Mouse (Mus musculus) limb, embryonic 13.5 days (tissue): ENCODE measurements around the gene Armc3. TPM values are rescaled to one million over a fixed set of nuclear protein-coding genes. Genes with fewer than 3 reads are reported as not detected.
A peak's percentile ranks its signal among the peaks of the same experiment; 100 is the strongest.
"Not testable (repeated sequence)": the region's sequence is repeated elsewhere in the genome, so short reads cannot be mapped to it uniquely, and the experiment has no call there.

Experiments
- ATAC-seq: fragments of 200-750 bp; cut with Nextera tagmentation; 2 replicates; pipeline ENCODE4 v1.8.0; 2017; ENCODE audit warnings: low read depth, moderate number of reproducible peaks, moderate TSS enrichment; ENCODE audit not compliant: low FRiP score
- H3K27ac ChIP-seq: fragments of 300-500 bp; sonication (generic); 2 replicates; pipeline ENCODE4 v1.5.1; 2015; ENCODE audit warnings: inconsistent platforms, mild to moderate bottlenecking, moderate library complexity
- H3K27me3 ChIP-seq: fragments of 300-500 bp; sonication (generic); 2 replicates; pipeline ENCODE4 v1.6.1; 2015; ENCODE audit warnings: mild to moderate bottlenecking, inconsistent platforms
- H3K36me3 ChIP-seq: fragments of 300-500 bp; sonication (generic); 2 replicates; pipeline ENCODE4 v1.6.1; 2015; ENCODE audit warnings: inconsistent platforms, mild to moderate bottlenecking, moderate library complexity
- H3K4me1 ChIP-seq: fragments of 300-500 bp; sonication (generic); 2 replicates; pipeline ENCODE4 v1.6.1; 2015; ENCODE audit warnings: inconsistent platforms
- H3K4me2 ChIP-seq: fragments of 300-500 bp; sonication (generic); replicated peaks from 2 replicates; pipeline ENCODE4 v1.6.1; 2015; ENCODE audit warnings: inconsistent platforms, mild to moderate bottlenecking, moderate library complexity
- H3K4me3 ChIP-seq: fragments of 300-500 bp; sonication (generic); 2 replicates; pipeline ENCODE4 v1.5.1; 2015; ENCODE audit warnings: moderate library complexity, mild to moderate bottlenecking, inconsistent platforms
- H3K9ac ChIP-seq: fragments of 300-500 bp; sonication (generic); 2 replicates; pipeline ENCODE4 v1.6.1; 2015; ENCODE audit warnings: mild to moderate bottlenecking, inconsistent platforms
- H3K9me3 ChIP-seq: fragments of 300-500 bp; sonication (generic); 2 replicates; pipeline ENCODE4 v1.6.1; 2016; ENCODE audit warnings: inconsistent platforms
- WGBS: fragments of 180-500 bp; shearing (Covaris S2); methylation state at CpG from one replicate; pipeline ENCODE4 v1.1.7; 2015; 5-methylcytosine and 5-hydroxymethylcytosine counted together
- polyA plus RNA-seq: library from polyadenylated mRNA; unstranded; fragments of >200 nt; fragmentation: Nextera tagmentation; extraction: Ambion mirVana; gene quantifications from 2 replicates; pipeline ENCODE4 v1.2.1, GENCODE M21; 2015

The Armc3 gene
- polyA plus RNA-seq, 1 experiment from 2014 or later = 0.13 TPM

DNA sequence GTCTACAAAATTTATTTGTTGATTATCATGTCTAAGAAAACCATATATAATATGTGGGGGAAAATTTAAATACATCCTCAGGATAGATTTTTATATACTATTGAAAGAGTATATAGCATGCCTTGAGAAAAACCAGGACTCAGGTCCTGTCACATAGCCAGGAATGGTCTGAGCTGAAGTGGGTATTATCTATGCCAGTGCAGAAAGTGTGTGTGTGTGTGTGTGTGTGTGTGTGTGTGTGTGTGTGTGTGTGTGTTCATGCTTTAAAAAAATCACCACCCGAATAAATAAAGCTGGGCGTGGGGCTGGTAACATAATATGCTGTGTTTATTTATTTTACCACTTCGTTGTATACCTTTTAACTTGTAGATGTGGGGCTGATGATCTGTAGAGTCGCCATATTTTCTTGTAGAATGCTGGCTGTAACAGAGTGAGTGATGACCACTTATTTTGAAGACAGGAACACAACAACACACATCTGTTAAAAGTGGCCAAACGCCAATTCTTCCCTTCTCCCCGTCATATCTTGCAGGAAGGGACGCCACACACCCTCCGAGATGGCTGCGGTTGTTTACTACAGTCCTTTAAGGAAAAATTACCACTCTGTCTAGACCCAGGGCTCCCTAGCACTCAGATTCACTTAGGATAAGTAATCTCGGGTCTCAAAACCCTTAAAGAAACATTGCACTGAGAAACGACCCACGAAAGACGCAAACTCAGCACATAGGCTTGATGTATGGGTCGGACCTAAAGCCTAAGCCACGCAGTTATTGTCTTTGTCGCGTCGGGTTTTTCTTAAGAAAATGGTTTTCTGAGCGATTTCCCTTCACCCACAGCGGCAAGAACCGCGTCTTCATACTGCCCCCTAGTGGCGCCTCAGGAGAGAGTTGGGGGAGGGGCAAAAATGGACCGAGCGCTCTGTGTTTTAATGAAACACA lies 76.8 kb downstream of the Armc3 start:
- peak overlapping the region; percentile 50 for H3K4me3 ChIP-seq
- peak; percentile 84 for ATAC-seq
- peaks cover 36% of the 10 kb centered on the region for H3K27me3 ChIP-seq
- peak overlapping the region; percentile 73 for H3K4me2 ChIP-seq
- peak overlapping the region; percentile 71 for H3K9ac ChIP-seq
- 7% methylated on average over 25 of the region's 25 CpGs for WGBS
- H3K27ac ChIP-seq = no peak overlapping the region
- H3K4me1 ChIP-seq = no peaks in the 10 kb centered on the region; the same call in 1 of the 2 replicates
- no peaks in the 10 kb centered on the region for H3K36me3 ChIP-seq
- no peaks in the 10 kb centered on the region for H3K9me3 ChIP-seq

- Histone ChIP-seq H3K4me3 (no peak overlapping the region), H3K36me3 (no peaks in the 10 kb centered on the region), H3K4me2 (no peak overlapping the region), H3K27ac (no peak overlapping the region), H3K27me3 (peaks cover 19% of the 10 kb centered on the region), H3K9ac (no peak overlapping the region), H3K9me3 (no peaks in the 10 kb centered on the region), H3K4me1 (no peaks in the 10 kb centered on the region; the same call in 1 of the 2 replicates)
- WGBS = 87% methylated on average over 11 of the region's 11 CpGs
- no peak for ATAC-seq
These were observed 81.2 kb downstream of the Armc3 start for GRCm38 (mm10) chr2:19280331-19280730.

DNA sequence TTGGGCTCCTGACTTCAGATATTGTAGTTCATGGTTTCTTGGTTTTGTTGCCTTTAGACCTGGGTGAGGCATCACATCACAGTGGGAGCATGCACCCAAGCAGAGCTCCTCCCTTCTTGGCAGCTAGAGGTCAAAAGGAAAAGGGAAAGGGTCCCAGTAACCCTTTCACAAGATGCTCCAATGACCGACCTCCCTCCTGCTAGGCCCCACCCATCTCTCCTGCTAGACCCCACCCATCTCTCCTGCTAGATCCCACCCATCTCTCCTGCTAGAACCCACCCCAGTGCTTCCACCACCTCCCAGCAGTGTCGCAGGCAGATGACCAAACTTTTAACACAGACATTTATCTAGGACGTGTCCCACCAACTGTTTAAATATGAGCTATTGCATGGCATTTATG lies 93.3 kb downstream of the Armc3 start:
- WGBS = 50% methylated on average over 3 of the region's 3 CpGs
- Histone ChIP-seq H3K9me3 (no peaks in the 10 kb centered on the region), H3K27me3 (no peaks in the 10 kb centered on the region), H3K4me1 (no peaks in the 10 kb centered on the region), H3K36me3 (no peaks in the 10 kb centered on the region), H3K9ac (no peak overlapping the region), H3K4me3 (no peak overlapping the region), H3K4me2 (no peak overlapping the region), H3K27ac (no peak overlapping the region)
- no peak for ATAC-seq

DNA sequence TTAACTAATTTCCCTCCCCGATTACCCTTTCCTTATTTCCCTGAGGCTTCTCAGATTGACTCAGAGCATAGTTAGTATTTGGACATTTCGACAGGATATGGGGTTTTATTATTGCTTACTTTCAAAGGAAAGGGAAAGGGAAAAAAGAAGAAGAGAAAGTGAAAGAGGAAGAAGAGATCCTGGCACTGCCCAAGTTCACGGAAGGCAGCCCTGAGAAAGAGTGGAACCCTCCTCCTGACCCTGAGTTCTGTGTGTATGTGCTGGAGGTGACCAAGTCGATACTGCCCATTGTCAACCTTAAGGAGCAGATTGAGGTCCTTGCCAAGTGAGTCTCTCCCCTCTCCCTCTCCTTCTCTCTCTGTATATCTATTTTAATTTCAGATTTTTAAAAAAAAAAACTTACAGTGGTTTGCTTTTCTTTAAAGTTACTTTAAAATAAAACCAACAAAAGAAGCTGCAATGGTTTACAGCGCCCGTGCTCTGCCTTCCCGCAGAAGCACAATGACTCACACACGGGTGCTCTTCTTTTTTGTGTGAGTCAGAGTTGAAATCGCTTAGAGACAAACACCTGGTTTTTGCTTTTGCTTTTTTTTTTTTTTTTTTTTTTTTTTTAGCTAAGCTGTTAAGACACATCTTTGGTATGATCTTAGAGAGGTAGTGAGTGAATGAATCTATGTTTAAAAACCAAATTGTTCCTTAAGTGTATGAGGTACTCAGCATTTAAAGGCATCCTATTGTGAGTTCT lies 101.4 kb downstream of the Armc3 start:
- Histone ChIP-seq H3K4me3 (no peak overlapping the region), H3K36me3 (no peaks in the 10 kb centered on the region), H3K9me3 (no peaks in the 10 kb centered on the region), H3K4me2 (no peak overlapping the region), H3K27ac (no peak overlapping the region), H3K4me1 (no peaks in the 10 kb centered on the region), H3K27me3 (no peaks in the 10 kb centered on the region), H3K9ac (no peak overlapping the region)
- ATAC-seq = no peak
- WGBS = 79% methylated on average over 9 of the region's 9 CpGs

DNA sequence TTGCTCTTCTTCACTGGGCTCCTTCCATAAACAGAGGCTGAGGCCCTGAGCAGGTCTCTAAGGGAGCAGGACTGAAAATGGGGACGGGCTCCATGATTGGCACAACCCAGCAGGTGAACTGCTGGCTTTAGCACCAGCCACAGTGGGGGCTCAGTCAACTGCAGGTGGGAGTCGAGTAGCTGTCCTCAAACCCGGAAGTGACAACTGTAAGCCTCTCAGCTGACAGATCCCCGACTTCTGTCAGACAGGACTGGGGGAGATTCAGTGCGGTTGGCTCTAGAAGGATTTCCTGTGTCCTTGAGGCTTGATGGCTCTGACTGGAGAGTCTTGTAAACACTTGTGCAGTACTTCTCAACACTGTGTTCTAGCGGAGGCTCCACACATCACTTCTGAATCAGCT lies 102.1 kb downstream of the Armc3 start:
- no peak overlapping the region for H3K4me3 ChIP-seq
- H3K36me3 ChIP-seq = no peaks in the 10 kb centered on the region

DNA sequence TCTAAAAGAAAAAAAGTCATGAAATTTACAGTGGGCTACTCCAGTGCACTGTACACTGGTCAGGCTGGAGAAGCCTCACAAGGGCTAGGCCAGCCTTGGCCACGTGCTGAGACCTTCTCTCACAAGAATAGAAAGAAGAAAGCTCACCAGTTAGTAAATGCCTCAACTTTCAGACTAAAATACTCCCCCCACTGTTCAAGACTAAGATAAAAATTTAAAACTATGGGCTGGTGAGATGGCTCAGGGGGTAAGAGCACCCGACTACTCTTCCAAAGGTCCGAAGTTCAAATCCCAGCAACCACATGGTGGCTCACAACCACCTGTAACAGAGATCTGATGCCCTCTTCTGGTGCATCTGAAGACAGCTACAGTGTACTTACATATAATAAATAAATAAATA lies 104.0 kb downstream of the Armc3 start:
- H3K9me3 ChIP-seq, H3K27me3 ChIP-seq, H3K4me1 ChIP-seq, ATAC-seq, H3K9ac ChIP-seq, H3K4me2 ChIP-seq, H3K36me3 ChIP-seq, H3K27ac ChIP-seq, H3K4me3 ChIP-seq: not testable (repeated sequence)
- WGBS = 82% methylated on average over 3 of the region's 3 CpGs

More for the DNA sequence above, 102.1 kb downstream of the Armc3 start:
- no peaks in the 10 kb centered on the region for H3K4me1 ChIP-seq
- ATAC-seq = no peak
- no peak overlapping the region for H3K4me2 ChIP-seq
- H3K9ac ChIP-seq = no peak overlapping the region
- 25% methylated on average over 6 of the region's 6 CpGs for WGBS
- H3K9me3 ChIP-seq = no peaks in the 10 kb centered on the region
- H3K27me3 ChIP-seq = no peaks in the 10 kb centered on the region
- H3K27ac ChIP-seq = no peak overlapping the region

GRCm38 (mm10) chr2:19310498-19310897 lies 111.4 kb downstream of the Armc3 start:
- no peaks in the 10 kb centered on the region for H3K4me1 ChIP-seq
- peaks cover 9% of the 10 kb centered on the region for H3K9me3 ChIP-seq
- no peak overlapping the region for H3K4me3 ChIP-seq
- no peaks in the 10 kb centered on the region for H3K36me3 ChIP-seq
- no peak overlapping the region for H3K9ac ChIP-seq
- H3K4me2 ChIP-seq = no peak overlapping the region
- WGBS = 91% methylated on average over 3 of the region's 3 CpGs
- H3K27me3 ChIP-seq = no peaks in the 10 kb centered on the region
- H3K27ac ChIP-seq = no peak overlapping the region
- no peak for ATAC-seq

DNA sequence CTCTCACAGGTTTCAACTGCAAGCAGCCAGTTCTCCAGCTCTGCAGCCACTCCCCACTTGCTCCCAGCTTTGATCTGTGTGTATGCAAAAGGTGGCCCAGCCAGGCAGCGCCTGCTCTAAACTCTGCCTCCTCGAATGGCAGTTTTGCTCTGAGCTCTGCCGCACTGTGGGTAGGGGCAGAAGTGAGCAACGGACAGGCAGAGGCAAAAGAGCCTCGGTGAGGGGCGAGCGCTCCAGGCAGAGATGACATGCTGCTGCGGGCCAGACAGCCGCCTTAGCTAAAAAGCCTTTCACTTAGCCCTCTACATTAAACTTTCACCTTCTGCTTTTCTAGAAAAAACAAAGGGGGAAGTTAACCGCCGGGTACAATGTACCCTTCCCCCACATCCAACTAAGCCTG lies 117.0 kb downstream of the Armc3 start:
- H3K9ac ChIP-seq = no peak overlapping the region
- no peaks in the 10 kb centered on the region for H3K36me3 ChIP-seq
- peaks cover 15% of the 10 kb centered on the region for H3K9me3 ChIP-seq
- WGBS = 48% methylated on average over 11 of the region's 11 CpGs
- no peak overlapping the region for H3K27ac ChIP-seq
- no peaks in the 10 kb centered on the region for H3K4me1 ChIP-seq
- H3K4me2 ChIP-seq = no peak overlapping the region
- no peak for ATAC-seq
- H3K27me3 ChIP-seq = no peaks in the 10 kb centered on the region
- no peak overlapping the region for H3K4me3 ChIP-seq

DNA sequence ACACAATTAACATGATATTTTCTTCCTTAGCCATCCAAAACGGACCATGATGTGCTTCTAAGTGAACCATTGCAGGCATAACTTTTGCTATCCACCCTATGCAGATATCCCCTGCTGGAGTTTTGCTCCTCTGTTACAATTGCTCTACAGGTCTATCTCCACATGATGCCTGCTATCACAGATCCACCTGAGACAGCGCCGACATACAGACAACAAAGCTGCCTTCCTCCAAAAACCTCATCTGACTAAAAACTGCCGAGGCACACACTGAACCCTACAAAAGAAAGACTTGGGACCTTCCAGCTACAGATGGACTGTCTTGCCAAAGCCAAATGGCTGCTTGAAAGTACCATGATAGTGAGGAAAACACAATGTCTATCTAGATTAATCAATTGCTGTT lies 117.6 kb downstream of the Armc3 start:
- Histone ChIP-seq H3K36me3 (no peaks in the 10 kb centered on the region), H3K4me3 (no peak overlapping the region), H3K27ac (no peak overlapping the region), H3K4me2 (no peak overlapping the region), H3K9me3 (peaks cover 15% of the 10 kb centered on the region), H3K4me1 (no peaks in the 10 kb centered on the region), H3K9ac (no peak overlapping the region), H3K27me3 (no peaks in the 10 kb centered on the region)
- ATAC-seq = no peak
- 72% methylated on average over 4 of the region's 4 CpGs for WGBS

DNA sequence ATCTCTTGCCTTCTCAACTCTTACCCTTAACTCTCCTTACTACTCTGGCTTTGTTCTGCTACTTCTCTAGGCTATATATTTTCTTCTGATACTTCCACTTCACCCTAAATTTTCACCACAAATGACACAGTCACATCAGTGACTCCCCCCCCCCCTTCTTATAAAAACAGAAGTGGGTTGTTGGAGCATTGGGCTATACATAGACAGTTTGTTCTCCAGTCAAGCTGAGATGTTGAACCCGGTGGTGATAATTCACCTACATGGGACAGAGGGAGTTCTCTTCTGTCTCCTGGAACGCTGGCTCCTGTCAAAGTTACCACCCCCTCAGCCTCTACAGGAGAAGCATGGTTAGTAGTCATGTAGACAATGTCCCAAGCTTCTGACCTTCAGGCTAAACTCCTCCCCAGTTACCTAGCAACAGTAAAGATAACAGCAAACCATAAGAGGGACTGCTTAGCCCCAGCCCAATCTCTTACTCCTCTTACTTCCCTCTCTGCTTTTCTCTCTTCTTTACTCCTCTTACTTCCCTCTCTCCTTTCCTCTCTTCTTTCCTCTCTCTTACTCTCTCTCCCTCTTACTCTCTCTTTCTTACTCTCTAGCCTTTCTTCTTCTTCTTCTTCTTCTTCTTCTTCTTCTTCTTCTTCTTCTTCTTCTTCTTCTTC lies 118.2 kb downstream of the Armc3 start:
- not testable (repeated sequence) for H3K27me3 ChIP-seq, H3K4me3 ChIP-seq, H3K4me1 ChIP-seq, H3K9ac ChIP-seq, H3K36me3 ChIP-seq, ATAC-seq, H3K4me2 ChIP-seq, H3K27ac ChIP-seq
- 88% methylated on average over 2 of the region's 2 CpGs for WGBS
- peaks cover 15% of the 10 kb centered on the region for H3K9me3 ChIP-seq

DNA sequence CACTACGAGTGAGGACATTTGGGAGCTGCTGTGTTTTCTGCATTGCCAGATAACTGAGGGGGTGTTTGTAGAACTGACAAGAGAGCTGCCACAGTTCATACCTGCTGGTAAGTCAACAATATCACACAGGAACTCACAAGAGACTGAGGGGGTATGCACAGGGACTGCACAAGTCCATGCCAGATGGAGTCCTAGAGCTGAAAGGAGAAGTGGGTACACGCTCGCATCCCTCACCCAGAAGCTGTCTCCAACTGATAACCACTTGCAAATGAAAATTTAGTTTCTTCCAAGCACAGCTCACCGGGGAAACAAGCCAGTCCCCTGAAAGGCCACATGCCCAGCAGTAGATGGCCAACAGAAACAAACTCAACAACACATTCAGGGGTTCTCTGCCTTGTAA lies 119.4 kb downstream of the Armc3 start:
- Histone ChIP-seq H3K36me3 (no peaks in the 10 kb centered on the region), H3K4me3 (no peak overlapping the region), H3K9ac (no peak overlapping the region), H3K27me3 (no peaks in the 10 kb centered on the region), H3K4me2 (no peak overlapping the region), H3K27ac (no peak overlapping the region), H3K9me3 (peaks cover 15% of the 10 kb centered on the region), H3K4me1 (no peaks in the 10 kb centered on the region)
- ATAC-seq = no peak
- 90% methylated on average over 4 of the region's 4 CpGs for WGBS

- WGBS = 63% methylated on average over 3 of the region's 3 CpGs
- H3K27ac ChIP-seq = no peak overlapping the region
- H3K4me1 ChIP-seq = no peaks in the 10 kb centered on the region
- no peak overlapping the region for H3K4me3 ChIP-seq
- H3K4me2 ChIP-seq = no peak overlapping the region
- H3K9me3 ChIP-seq = peaks cover 15% of the 10 kb centered on the region
- H3K36me3 ChIP-seq = no peaks in the 10 kb centered on the region
- no peak for ATAC-seq
- no peaks in the 10 kb centered on the region for H3K27me3 ChIP-seq
- H3K9ac ChIP-seq = no peak overlapping the region
These were observed 120.2 kb downstream of the Armc3 start for GRCm38 (mm10) chr2:19319284-19319683.
